Mouse (Mus musculus): ENCODE results near the gene Hdac2. TPM values are rescaled to one million over a fixed set of nuclear protein-coding genes. Genes with fewer than 3 reads are reported as not detected.

The Hdac2 gene
- polyA plus RNA-seq, 1 experiment from 2014 or later = 210 TPM

Other genes starting within 250 kb of the Hdac2 start
- 71.6 and 80.3 TPM in 2 replicates for gene Marcks, start 164.4 kb downstream of the Hdac2 start, polyA plus RNA-seq (2015; fragmentation: Nextera tagmentation; extraction: Ambion mirVana)

All from kidney, embryonic 16.5 days (tissue).